Mouse (Mus musculus) cerebellum, adult 2 months (tissue): Measurements from ENCODE around the gene Ltk.

ENCODE experiments used
- CTCF ChIP-seq: fragments of 200-500 bp; IDR thresholded peaks from 2 replicates; pipeline ENCODE4 v1.5.1; 2011; ENCODE audit warnings: low read depth, mild to moderate bottlenecking, control low read depth, low read length, moderate library complexity, borderline replicate concordance; ENCODE audit not compliant: insufficient read depth
- POLR2A ChIP-seq: fragments of 200-500 bp; IDR thresholded peaks from 2 replicates; pipeline ENCODE4 v1.6.1; 2011; ENCODE audit warnings: low read length, control low read depth, borderline replicate concordance; ENCODE audit not compliant: insufficient read depth

DNA sequence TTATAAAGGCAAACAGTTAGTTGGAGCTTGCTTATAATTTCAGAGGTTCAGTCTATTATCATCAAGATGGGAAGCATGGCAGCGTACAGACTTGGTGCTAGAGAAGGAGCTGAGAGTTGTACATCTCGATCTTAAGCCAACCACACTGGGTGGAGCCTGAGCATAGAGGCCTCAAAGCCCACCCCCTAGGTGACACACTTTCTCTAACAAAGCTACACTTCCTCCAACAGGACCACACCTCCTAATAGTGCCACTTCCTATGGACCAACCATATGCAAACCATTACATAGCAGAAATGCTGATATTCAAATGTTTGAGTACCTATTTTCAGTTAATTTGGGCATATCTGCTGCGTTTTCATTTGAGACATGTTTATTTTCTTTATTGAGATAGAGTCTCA, 50.2 kb downstream of the Ltk start:
- no peak for TF ChIP-seq CTCF
- TF ChIP-seq POLR2A = no peak
